Mouse (Mus musculus) megakaryocyte progenitor cell, adult 5-6 weeks (primary cell): ENCODE data around the gene Cebpb. TPM values are rescaled to one million over a fixed set of nuclear protein-coding genes. Genes with fewer than 3 reads are reported as not detected.

ENCODE experiments used
- ATAC-seq: replicated peaks from 2 replicates; pipeline ENCODE4 v1.8.0; 2016; ENCODE audit warnings: mild to moderate bottlenecking, moderate TSS enrichment, inconsistent platforms; ENCODE audit not compliant: poor library complexity
- total RNA-seq, 2 experiments: library from RNA; stranded (forward) in 1 of 2; stranded (reverse) in 1 of 2; fragments of 157-497, 149-512 nt in 1 of 2; fragments of 200-1000 nt in 1 of 2; gene quantifications; 2 replicates each; pipeline versions ENCODE4 v1.2.3 to v1.2.4; 2015 to 2017

Gene Cebpb
- total RNA-seq, 2 experiments from 2014 or later = 16.3 to 19.6 TPM

DNA sequence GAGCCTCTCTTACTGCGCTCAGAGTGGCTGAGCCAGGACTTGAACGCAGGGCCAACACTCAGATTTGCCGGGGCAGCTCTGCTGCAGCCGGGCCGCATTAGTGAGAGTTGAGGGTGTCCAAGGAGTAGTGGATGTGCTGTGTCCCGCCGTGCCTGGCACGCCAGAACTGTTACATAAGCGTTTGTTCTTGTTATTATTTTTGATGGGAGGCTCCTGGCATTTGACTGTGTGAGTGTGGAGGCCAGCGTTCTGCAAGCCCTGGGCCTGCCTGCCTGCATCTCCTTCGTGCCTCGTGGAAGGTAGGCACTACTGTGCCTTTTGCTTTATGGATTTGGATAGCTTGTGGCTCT lies 2.2 kb downstream of the Cebpb start:
- no peak for ATAC-seq

DNA sequence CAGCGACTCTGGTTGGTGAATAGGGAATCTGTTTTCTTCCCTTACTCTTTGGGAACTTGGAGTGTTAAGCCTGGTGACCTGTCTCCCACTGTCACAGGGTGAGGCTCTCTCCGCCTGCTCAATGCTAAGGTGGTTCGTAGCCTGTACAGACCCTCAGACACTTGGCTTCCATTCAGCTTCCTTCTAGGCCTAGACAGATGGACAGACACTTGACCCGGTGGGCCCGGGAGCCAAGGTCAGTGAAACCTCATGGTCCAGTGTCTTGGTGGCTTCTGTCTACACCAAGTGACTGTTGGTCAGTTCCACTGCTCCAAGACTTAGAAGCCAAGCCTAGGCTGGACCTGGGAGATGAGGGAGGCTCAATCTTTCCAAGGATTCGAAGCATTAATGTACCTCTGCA lies 2.7 kb downstream of the Cebpb start:
- ATAC-seq = no peak

DNA sequence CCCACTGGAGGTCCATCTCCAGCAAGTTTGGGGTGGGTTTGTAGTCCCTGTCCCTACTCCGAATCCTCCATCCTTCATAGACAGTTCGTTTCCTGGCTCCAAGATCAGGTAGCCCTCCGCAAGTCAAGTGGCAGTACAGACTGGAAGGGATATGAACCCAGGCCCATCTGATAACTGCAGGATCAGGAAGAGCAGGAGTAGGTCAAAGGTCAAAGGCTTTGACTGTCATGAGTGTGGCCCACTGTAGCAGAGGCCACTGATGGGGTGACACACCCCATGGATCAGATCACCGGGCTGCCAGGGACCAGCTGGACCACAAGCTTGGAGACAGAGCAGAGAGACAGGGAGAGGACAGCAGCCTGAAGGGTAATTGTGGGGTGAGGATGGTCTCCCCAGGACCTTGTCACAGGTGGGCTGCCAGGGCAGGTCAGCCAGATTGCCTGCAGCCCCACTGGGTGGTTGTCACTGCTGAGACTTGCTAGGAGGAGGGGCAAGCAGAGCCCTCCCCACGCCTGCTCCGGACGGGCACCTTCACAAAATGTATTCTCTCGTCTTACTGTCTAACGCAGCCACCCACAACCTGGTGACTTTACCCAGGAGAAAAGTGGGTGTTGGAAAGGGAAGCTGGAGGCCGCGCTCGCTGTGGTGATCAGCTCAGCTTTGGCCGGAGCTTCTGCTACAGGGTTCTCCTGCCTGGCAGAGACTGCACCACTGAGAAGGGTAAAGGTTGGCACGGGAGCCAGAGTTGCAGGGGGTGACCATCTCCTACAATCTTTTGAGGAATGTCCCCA lies 3.4 kb downstream of the Cebpb start:
- ATAC-seq = no peak

DNA sequence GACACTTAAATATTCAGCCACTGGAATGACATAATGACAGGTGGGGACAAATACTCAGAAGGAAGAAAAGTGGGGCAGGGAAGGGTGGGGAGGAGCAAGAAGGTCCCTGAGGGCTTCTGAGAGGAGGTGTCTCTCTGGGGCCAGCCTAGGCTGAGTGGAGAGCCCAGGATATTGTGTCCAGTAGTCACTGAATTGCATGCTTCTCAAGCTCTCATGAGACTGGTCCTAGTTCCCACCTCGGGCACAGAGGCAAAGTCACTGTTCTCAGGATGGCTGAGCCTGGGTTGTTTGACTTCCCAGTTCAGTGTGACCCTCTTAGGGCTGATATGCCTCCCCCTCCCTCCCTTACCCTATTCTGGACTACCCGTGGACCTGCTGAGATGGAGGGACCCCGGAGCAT lies 4.1 kb downstream of the Cebpb start:
- no peak for ATAC-seq

DNA sequence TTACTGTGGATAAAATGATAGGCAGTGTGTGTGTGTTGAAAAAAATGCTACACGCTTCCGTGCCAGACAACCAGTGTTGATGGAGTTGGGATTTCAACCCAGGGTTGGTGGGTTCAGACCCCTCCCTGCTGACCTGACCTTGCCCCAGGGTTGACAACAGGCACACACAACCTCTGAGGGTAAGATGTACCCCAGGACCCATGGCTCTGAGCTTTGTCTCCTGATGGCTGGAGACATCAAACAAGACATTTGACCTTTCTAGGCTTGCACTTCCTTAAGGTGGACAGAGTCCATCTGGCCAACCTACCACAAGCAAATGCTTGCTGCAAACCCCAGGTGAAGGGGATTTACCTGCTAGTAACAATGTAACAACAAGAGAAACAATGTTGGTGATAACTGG lies 4.8 kb downstream of the Cebpb start:
- no peak for ATAC-seq

DNA sequence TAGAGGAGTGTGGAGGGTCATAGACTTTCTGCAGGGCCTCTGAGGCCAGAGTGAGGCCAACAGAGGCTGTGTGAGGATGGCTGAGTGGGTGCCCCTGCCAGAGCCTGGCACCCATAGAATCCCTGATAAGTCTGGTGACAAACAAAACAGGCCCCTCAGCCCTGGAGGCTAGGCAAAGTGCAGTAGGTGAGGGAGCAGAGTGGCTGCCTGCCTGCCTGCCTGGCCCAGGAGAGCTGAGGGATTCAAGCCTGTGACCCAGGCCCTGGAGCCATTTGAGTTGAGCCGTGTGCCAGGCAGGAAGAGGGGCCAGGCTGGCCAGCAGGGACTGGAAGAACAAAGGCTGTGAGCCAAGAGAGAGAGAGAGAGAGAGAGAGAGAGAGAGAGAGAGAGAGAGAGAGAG lies 5.5 kb downstream of the Cebpb start:
- no peak for ATAC-seq

DNA sequence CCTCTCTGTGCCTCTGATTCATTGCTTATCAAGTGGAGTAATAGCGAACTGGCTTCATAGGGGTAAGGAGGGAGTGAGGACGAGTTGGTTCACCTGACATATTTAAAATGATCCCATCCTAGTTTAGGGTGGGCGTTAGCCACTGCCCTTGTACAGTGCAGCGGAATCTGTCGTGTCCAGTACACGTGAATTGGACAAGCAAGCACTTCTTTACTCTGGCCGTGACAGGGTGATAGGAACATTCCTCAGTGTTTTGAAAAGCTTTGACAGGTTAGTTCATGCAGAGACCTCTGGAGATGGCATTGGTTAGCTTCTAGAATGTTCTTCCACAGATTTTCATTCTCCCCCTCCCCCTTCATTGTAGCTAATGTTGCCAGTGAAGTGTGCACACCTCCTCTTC lies 6.2 kb downstream of the Cebpb start:
- ATAC-seq = no peak

DNA sequence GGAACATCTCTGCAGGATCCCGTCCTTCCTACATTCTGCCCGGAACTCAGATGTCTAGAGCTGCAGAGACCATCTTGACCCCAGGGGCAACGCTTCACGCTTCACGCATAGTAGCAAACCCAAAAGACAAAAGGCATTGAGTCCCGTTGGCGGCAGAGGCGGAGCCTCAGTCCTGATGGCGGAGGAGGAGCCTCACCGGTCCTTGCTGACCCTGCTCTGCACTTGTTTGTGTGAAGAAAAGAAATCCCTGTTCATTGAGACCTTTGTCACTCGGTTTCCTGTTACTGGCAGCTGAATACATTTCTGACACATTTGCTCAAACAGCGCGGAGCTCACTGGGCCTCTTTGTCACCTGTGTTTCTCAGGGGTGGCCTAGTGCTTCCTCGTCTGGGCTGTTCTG lies 6.8 kb downstream of the Cebpb start:
- ATAC-seq = no peak

DNA sequence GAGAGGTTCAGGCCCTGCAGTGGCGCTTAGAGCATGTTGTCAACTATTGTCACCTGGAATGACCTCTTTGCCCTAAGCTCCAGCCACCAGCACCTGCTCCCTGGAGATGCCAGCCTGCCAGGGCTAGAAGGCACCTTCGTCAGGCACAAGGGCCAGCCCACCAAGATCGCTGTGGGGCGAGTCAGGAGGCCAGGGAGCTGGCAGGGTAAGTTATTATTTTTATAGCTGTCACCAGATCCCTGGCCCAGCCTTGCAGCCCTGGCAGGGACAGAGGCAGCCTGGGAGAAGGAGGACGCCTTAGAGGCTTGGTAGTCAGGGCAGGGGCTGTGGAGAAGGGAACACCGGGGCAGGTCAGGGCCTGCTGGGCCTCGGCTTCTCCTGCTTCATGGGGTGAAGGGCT lies 7.4 kb downstream of the Cebpb start:
- no peak for ATAC-seq

DNA sequence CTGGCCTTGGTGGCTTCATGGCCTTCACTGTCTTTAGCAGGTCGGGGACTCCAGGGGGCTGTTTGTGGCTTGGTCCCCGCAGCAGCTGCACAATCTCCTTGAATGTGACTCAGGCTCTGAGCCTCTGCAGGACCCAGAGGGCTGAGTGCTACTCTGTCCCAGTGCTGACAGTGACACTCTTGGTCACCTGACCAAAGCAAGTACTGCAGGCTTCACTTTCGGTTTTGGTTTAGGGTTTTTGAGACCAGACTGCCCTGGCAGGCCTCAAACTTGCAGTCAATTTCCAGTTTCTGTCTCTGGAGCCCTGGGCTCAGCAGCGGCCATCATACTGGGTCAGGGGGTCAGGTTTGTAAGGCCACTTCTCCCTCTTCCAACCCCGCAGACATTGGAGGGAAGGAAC lies 9.2 kb downstream of the Cebpb start:
- peak; percentile 90 for ATAC-seq

DNA sequence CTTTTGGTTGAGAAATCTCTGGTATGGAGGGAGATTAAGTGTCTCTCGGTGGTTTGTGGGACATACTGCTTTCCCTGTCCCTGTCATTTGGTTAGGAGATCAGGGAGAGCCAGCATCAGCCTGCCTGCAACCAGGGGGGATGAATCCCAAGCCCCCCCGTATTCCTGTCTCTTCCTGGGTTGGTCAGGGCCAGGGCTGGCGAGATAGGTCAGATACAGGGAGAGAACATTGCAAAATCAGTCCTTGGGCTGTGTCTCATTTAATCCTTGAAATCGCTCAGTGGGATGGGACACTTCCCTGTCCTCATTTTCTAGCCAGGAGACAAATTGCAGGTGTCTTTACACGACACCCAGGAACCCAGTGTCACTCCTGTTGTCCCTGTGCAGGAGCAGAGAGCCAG lies 11.3 kb downstream of the Cebpb start:
- no peak for ATAC-seq

DNA sequence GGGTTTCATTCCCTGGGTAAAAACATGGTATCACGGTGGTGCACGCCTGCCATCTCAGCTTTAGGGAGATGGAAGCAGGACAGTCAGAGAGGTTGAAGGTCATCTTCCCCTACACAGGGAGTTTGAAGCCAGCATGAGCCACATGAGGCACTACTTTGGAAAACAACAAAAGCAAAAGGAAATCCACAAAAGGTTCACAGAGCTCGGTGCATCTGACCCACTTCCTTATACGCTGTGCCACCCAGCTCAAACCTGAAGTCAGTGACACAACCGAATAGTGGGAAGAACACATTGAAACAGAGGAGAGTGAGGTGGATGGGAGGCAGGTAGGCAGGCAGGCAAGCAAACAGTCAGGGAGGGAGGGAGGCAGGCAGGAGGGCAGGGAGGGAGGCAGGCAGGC lies 12.8 kb downstream of the Cebpb start:
- peak; percentile 43; the same call in 1 of the 2 replicates for ATAC-seq

DNA sequence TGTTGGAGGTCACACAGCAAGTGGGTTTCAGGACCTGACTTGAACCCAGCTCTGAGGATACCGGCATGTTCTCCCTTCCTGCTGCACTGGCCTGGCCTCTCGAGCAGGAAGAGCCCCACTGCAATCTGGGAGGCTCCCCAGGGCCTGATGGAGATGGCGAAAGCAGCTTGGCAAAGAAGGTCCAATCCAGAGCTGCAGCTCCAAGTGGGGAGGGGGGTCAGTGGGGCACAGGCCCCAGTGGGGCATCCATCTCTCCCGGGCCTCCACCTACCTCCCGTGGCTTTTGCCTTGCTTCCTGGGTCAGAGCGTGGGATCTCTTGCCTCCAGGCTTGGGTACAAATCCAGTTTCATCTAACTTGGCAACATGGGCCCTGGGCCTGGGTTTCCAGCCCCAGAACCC lies 13.4 kb downstream of the Cebpb start:
- ATAC-seq = no peak

DNA sequence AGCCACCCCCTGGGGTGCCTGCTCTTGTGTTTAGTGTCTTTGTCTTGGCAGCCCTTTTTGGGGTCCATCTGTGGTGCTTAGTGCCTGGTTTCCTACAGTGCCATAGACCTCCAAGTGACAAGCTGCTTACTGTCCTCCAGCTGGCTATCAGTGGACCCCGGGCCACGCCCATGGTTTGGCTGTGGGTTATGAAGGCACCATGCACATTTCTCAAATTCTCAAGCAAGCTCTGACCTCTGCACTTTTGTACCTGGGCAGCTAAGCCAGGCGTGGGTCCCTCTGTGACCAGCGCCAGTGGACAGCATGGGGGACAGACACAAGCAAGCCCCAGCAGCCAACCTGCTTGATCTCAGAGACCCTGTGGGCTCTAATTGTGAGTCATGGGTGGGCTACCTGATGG lies 15.7 kb downstream of the Cebpb start:
- no peak for ATAC-seq

DNA sequence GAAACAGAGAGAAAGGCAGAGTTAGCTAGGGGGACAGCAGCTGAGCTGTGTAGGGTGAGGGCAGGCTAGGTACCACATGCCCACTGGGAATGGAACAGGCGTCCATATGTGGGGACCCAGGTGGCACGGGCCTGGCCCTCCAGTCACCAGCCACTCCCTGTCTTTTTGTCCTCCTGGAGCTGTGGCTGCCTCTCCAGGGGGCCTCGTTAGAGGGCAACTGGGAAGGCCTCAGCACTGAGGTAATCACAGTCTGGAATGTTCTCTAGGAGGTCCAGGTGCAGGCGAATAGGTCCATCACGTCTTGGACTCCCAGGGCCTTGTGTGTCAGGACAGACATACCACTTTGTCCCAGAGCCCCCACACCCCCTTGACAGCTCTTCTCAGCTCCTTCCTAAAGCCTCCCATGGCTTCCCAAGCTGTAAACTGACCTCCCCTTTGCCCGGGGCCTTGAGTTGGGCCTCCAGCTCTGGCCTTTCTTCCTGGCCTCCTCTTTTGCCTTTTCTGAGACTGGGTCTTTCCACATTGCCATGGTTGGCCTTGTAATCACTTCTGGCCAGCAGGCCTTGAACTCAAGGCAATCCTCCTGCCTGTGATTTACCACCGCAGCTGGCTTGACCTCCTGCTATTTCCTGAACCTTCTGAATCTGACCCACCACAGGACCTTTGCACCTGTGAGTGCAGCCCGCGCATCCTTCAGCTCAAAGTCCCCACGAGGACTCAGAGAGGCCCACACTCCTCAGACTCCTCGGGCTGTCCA lies 17.6 kb downstream of the Cebpb start:
- ATAC-seq = no peak

DNA sequence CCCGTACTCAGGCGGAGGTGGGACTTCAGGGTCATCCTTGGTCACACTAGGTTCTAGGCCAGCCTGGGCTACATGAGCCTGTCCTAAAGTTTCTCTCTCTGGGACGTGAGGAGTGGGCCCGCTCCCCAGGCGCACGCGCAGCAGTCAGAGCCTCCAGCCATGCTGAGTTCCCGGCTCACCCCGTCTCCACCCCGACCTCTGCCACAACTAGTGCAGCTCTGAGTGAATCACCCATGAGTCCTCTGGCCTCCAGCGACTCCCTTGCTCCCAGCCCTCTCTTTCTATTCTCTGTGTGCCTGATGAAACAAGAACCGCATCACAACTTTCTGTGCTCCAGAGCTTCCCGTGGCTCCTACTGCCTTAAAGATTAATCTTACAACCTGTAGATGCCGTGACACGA lies 19.7 kb downstream of the Cebpb start:
- no peak for ATAC-seq

DNA sequence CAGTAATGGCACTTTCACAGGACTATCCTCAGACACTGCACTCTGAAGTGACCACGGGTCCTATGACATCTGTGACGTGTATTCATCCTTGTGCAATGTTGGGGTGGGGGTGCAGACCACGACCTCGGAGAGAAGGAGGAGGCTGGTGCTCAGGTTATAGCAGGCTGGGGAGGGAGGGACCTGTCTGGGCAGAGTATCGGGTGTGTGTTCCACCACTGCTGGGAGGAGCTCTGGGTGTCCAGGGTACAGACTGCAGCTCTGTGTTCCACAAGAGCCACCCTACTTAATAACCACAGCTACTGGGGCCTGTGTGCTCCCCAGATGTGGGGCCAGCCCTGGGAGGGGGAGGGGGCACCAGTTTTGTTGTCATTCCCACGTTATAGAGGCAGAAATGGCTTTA lies 21.3 kb downstream of the Cebpb start:
- peak; percentile 44 for ATAC-seq

DNA sequence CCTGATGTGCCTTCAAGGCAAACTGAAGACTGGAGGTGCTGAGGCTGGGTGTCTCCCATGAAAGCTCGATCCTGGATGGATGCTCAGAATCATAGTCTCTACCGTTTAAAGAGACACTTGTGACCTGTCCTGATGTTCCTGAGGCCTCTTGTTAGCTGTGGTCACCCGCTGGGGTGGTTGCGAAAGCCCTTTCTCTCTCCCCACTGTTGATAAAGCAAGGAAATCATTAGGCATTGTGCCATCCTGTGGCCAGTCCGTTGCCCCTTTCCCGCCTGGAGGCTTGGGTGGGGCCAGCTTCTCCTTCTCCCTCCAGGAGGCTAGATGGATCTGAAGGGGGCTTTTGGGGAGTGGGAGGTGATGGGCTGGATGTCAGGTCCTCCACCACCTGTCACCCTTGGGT lies 21.9 kb downstream of the Cebpb start:
- peak; percentile 65 for ATAC-seq

DNA sequence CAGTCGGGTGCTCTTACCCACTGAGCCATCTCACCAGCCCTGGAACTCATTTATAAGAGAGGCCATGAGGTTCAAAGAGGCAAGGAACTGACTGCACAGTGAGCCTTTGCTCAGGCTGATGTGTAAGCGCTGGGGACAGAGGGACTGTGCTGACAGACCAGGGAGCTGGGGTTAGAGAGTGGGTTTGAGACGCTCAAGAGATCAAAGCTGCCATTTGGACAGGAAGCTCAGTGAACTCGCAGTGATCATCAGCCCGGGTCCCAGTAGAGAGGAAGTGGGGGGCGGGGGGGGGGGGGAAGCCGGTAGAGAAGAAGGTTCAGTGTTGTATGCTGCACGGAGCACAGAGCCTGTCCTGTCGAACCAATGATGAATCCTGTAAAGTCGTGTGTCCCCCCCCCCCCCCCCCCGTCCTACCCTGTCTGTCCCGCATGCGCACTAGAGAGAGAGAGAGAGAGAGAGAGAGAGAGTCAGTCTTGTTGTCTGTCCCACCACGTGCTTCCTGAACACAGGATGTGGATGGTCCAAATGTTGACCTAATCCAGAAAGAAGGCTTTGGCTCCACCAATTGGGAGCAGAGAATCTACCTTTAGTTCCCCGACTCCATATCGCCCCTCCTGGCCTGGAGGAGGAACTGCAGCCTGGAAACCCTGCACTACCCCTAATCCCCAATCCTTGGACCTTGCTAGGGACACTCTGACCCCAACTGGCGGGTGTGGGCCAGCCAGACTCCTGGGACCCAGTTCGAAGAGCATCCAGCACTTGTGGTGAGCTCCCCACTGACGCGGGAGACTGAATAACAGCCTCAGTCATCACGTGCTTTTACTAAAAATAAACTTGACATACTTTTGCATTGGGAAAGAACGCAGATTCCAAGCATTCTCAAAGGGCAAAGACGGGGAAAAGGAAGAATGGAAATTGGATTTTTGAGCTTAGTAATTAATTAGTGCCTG lies 24.4 kb downstream of the Cebpb start:
- peak; percentile 42 for ATAC-seq

DNA sequence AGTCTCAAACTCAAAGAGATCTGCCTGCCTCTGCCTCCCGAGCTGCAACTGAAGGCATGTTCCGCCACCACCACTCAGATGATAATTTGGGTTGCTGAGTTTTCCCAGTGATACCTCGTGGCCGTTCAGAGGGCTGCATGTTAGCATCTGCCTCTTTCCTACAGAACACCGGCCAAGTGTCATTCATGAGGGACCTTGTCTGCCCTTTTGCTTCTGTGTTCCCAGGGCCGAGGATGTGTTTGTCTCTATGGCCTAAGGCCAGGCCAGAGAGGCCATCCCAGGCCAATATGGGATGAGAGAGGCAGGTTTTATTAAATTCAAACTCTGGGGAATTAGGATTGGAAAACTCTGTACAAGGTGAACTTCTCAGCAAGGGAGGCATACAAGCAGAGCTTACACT lies 25.6 kb downstream of the Cebpb start:
- no peak for ATAC-seq

DNA sequence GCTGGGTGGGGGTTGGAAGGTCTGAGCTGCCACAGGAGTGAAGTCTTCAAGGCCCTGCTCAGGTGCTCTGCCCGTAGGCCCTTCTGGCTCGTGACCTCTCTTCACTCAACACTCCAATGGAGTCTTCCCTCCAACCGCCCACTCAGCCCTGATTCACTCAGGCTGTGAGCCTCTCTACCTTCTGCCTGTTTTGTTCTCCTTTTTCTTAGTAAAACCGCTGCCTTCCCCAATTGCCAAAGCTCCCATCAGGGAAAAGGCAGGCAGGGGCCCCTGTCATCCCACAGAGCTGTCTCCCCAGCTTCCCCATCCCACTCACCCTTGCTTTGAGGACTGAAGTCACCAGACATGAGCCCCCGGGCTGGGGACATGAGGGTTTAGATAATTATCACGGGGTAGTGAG lies 26.3 kb downstream of the Cebpb start:
- peak; percentile 13; the same call in 1 of the 2 replicates for ATAC-seq
